Mouse (Mus musculus) forebrain, embryonic 11.5 days (tissue): ENCODE data around the gene Sec24c. TPM values are rescaled to one million over a fixed set of nuclear protein-coding genes. Genes with fewer than 3 reads are reported as not detected.
A peak's percentile ranks its signal among the peaks of the same experiment; 100 is the strongest.

ENCODE experiments used
- ATAC-seq: fragments of 200-750 bp; cut with Nextera tagmentation; replicated peaks from 2 replicates; pipeline ENCODE4 v1.8.0; 2017; ENCODE audit warnings: moderate TSS enrichment; ENCODE audit not compliant: low FRiP score
- DNase-seq: peaks from one replicate; pipeline ENCODE4 v3.0.0-alpha.2; 2017; ENCODE audit warnings: low spot score
- H3K27ac ChIP-seq: fragments of 300-500 bp; sonication (generic); 2 replicates; pipeline ENCODE4 v1.5.1; 2014; ENCODE audit warnings: low read depth, low read length
- H3K27me3 ChIP-seq: fragments of 300-500 bp; sonication (generic); 2 replicates; pipeline ENCODE4 v1.6.1; 2014; ENCODE audit warnings: mild to moderate bottlenecking, low read length, mixed read lengths; ENCODE audit not compliant: control insufficient read depth, insufficient read depth
- H3K36me3 ChIP-seq: fragments of 300-500 bp; sonication (generic); 2 replicates; pipeline ENCODE4 v1.6.1; 2014; ENCODE audit warnings: mild to moderate bottlenecking, low read length, moderate library complexity, mixed read lengths; ENCODE audit not compliant: control insufficient read depth, insufficient read depth
- H3K4me1 ChIP-seq: fragments of 300-500 bp; sonication (generic); replicated peaks from 2 replicates; pipeline ENCODE4 v1.6.1; 2014; ENCODE audit warnings: low read length, mixed read lengths; ENCODE audit not compliant: control insufficient read depth, insufficient read depth
- H3K4me2 ChIP-seq: fragments of 300-500 bp; sonication (generic); 2 replicates; pipeline ENCODE4 v1.6.1; 2014; ENCODE audit warnings: low read depth, mild to moderate bottlenecking, low read length, moderate library complexity, mixed read lengths; ENCODE audit not compliant: severe bottlenecking
- H3K4me3 ChIP-seq: fragments of 300-500 bp; sonication (generic); 2 replicates; pipeline ENCODE4 v1.5.1; 2014; ENCODE audit warnings: low read depth, low read length
- H3K9ac ChIP-seq: fragments of 300-500 bp; sonication (generic); 2 replicates; pipeline ENCODE4 v1.6.1; 2014; ENCODE audit warnings: low read length
- H3K9me3 ChIP-seq: fragments of 300-500 bp; sonication (generic); 2 replicates; pipeline ENCODE4 v1.6.1; 2016; ENCODE audit warnings: low read length, mixed read lengths; ENCODE audit not compliant: control insufficient read depth
- WGBS: fragments of 180-500 bp; shearing (Covaris S2); extraction: QIAGEN DNeasy Blood & Tissue Kit; methylation state at CpG from one replicate; pipeline ENCODE4 v1.1.7; 2014; 5-methylcytosine and 5-hydroxymethylcytosine counted together
- polyA plus RNA-seq: library from polyadenylated mRNA; unstranded; fragments of >200 nt; fragmentation: Nextera tagmentation; extraction: Ambion mirVana; gene quantifications from 2 replicates; pipeline ENCODE4 v1.2.1, GENCODE M21; 2014

Sec24c gene
- polyA plus RNA-seq, 1 experiment from 2014 or later, result 94.5 TPM

- no peak for ATAC-seq
- Histone ChIP-seq H3K4me1 (no peaks in the 10 kb centered on the region), H3K27me3 (no peaks in the 10 kb centered on the region), H3K36me3 (peaks cover 14% of the 10 kb centered on the region), H3K4me2 (no peak overlapping the region), H3K4me3 (no peak overlapping the region), H3K27ac (no peak overlapping the region), H3K9me3 (no peaks in the 10 kb centered on the region), H3K9ac (no peak overlapping the region)
- no peak for DNase-seq
- 97% methylated on average over 3 of the region's 3 CpGs for WGBS
Observed at GRCm38 (mm10) chr14:20686576-20686975, 12.5 kb downstream of the Sec24c start.

GRCm38 (mm10) chr14:20689009-20689408 is 14.9 kb downstream of the Sec24c start:
- Histone ChIP-seq H3K4me3 (no peak overlapping the region), H3K4me1 (no peaks in the 10 kb centered on the region), H3K36me3 (peaks cover 10% of the 10 kb centered on the region), H3K4me2 (no peak overlapping the region), H3K9ac (no peak overlapping the region), H3K27ac (no peak overlapping the region), H3K9me3 (no peaks in the 10 kb centered on the region), H3K27me3 (no peaks in the 10 kb centered on the region)
- DNase-seq, result no peak
- WGBS, result 89% methylated on average over 2 of the region's 2 CpGs
- no peak for ATAC-seq

- no peak overlapping the region for H3K4me2 ChIP-seq
- DNase-seq (no peak), ATAC-seq (no peak)
- no peaks in the 10 kb centered on the region for H3K9me3 ChIP-seq
- no peaks in the 10 kb centered on the region; the same call in 1 of the 2 replicates for H3K27me3 ChIP-seq
- no peak overlapping the region for H3K9ac ChIP-seq
- peaks cover 9% of the 10 kb centered on the region for H3K36me3 ChIP-seq
- H3K4me3 ChIP-seq, result no peak overlapping the region
- 88% methylated on average over 6 of the region's 6 CpGs for WGBS
- H3K4me1 ChIP-seq, result peaks cover 8% of the 10 kb centered on the region
- H3K27ac ChIP-seq, result no peak overlapping the region
Observed at GRCm38 (mm10) chr14:20691772-20692171, 17.7 kb downstream of the Sec24c start.

GRCm38 (mm10) chr14:20693589-20694101 is 19.5 kb downstream of the Sec24c start:
- no peak for DNase-seq
- Histone ChIP-seq H3K4me2 (no peak overlapping the region), H3K9me3 (no peaks in the 10 kb centered on the region), H3K36me3 (peaks cover 6% of the 10 kb centered on the region), H3K27me3 (no peaks in the 10 kb centered on the region; the same call in 1 of the 2 replicates), H3K9ac (no peak overlapping the region), H3K27ac (no peak overlapping the region), H3K4me3 (no peak overlapping the region), H3K4me1 (peaks cover 10% of the 10 kb centered on the region)
- 93% methylated on average over 10 of the region's 10 CpGs for WGBS
- no peak for ATAC-seq

- Histone ChIP-seq H3K36me3 (peaks cover 6% of the 10 kb centered on the region), H3K9me3 (no peaks in the 10 kb centered on the region), H3K4me3 (peak overlapping the region; percentile 82), H3K9ac (peak overlapping the region; percentile 86), H3K27ac (peak overlapping the region; percentile 90; the same call in 1 of the 2 replicates), H3K27me3 (no peaks in the 10 kb centered on the region; the same call in 1 of the 2 replicates), H3K4me2 (peak overlapping the region; percentile 71), H3K4me1 (peaks cover 10% of the 10 kb centered on the region)
- peak; percentile 40 for ATAC-seq
- DNase-seq, result no peak
- 51% methylated on average over 13 of the region's 13 CpGs for WGBS
Observed at GRCm38 (mm10) chr14:20694185-20694883, 20.2 kb downstream of the Sec24c start.

- H3K9me3 ChIP-seq, result no peaks in the 10 kb centered on the region
- H3K36me3 ChIP-seq, result peaks cover 6% of the 10 kb centered on the region
- H3K27ac ChIP-seq, result peak within 1 kb of the TSS; percentile 90
- under 1% methylated on average over 109 of the region's 111 CpGs for WGBS
- peaks cover 10% of the 10 kb centered on the region for H3K4me1 ChIP-seq
- H3K4me3 ChIP-seq, result peak within 1 kb of the TSS; percentile 82
- peak; percentile 95 for ATAC-seq
- peak within 1 kb of the TSS; percentile 71 for H3K4me2 ChIP-seq
- no peaks in the 10 kb centered on the region; the same call in 1 of the 2 replicates for H3K27me3 ChIP-seq
- peak; percentile 91 for DNase-seq
- peak within 1 kb of the TSS; percentile 86 for H3K9ac ChIP-seq
Observed at GRCm38 (mm10) chr14:20694884-20695760, 21.0 kb downstream of the Sec24c start, which contains the start of gene Fut11. Gene Fut11, plus strand, starts transcription at chr14:20694968.

- no peak for ATAC-seq
- Histone ChIP-seq H3K9ac (peak overlapping the region; percentile 86), H3K4me1 (peaks cover 10% of the 10 kb centered on the region)
Observed at GRCm38 (mm10) chr14:20695761-20696520, 21.8 kb downstream of the Sec24c start.

GRCm38 (mm10) chr14:20696986-20697385 is 22.9 kb downstream of the Sec24c start:
- Histone ChIP-seq H3K27ac (no peak overlapping the region), H3K4me2 (peak overlapping the region; percentile 71; the same call in 1 of the 2 replicates), H3K4me1 (peaks cover 10% of the 10 kb centered on the region), H3K36me3 (peaks cover 4% of the 10 kb centered on the region; the same call in 1 of the 2 replicates), H3K4me3 (peak overlapping the region; percentile 82; the same call in 1 of the 2 replicates), H3K9ac (no peak overlapping the region), H3K9me3 (no peaks in the 10 kb centered on the region), H3K27me3 (no peaks in the 10 kb centered on the region; the same call in 1 of the 2 replicates)
- WGBS, result 33% methylated on average over 1 of the region's 1 CpGs
- no peak for DNase-seq
- ATAC-seq, result no peak

More at GRCm38 (mm10) chr14:20695761-20696520, 21.8 kb downstream of the Sec24c start:
- H3K4me2 ChIP-seq, result peak overlapping the region; percentile 71
- no peaks in the 10 kb centered on the region; the same call in 1 of the 2 replicates for H3K27me3 ChIP-seq
- DNase-seq, result no peak
- peak overlapping the region; percentile 82 for H3K4me3 ChIP-seq
- peak overlapping the region; percentile 90; the same call in 1 of the 2 replicates for H3K27ac ChIP-seq
- no peaks in the 10 kb centered on the region for H3K9me3 ChIP-seq
- H3K36me3 ChIP-seq, result peaks cover 6% of the 10 kb centered on the region; the same call in 1 of the 2 replicates
- WGBS, result 17% methylated on average over 27 of the region's 27 CpGs
